Mouse (Mus musculus): ENCODE results near the gene Rarres1. TPM values are rescaled to one million over a fixed set of nuclear protein-coding genes. Genes with fewer than 3 reads are reported as not detected.

Rarres1 gene
- under 1 TPM; 0.84 to 0.98 TPM for total RNA-seq (2021)
- long read RNA-seq, experiment 1, partial matches to known transcripts: 0 of 2 reads
- long read RNA-seq, experiment 1, other reads (novel, unspliced or antisense): 0 of 2 reads
- long read RNA-seq, experiment 2, partial matches to known transcripts: 0 of 3 reads
- long read RNA-seq, experiment 2, other reads (novel, unspliced or antisense): 0 of 3 reads

GRCm38 (mm10) chr3:67515274-67515801 is at the start of gene Rarres1:
TSS of gene Rarres1 (minus strand) at chr3:67515523.
- DNase-seq: peak; percentile 32 to 37
- intact Hi-C loops (cut with DNase I): no loop called here

GRCm38 (mm10) chr3:67564731-67565357 is 49.5 kb upstream of the Rarres1 start:
- intact Hi-C loops (cut with DNase I): loop anchor here (5.0 kb wide), 1 partner anchor 133 kb away; the partner anchor contains the start of gene Gfm1
- peak in 1 of 2 experiments; percentile 11 for DNase-seq

- intact Hi-C loops (cut with DNase I): no loop called here
- no peak for DNase-seq
Measured at GRCm38 (mm10) chr3:67557718-67558354, 42.5 kb upstream of the Rarres1 start.

- intact Hi-C loops (cut with DNase I): no loop called here
- DNase-seq: no peak
Measured at GRCm38 (mm10) chr3:67557200-67557651, 41.9 kb upstream of the Rarres1 start.

GRCm38 (mm10) chr3:67555211-67555610 is 39.9 kb upstream of the Rarres1 start:
- intact Hi-C loops (cut with DNase I): no loop called here
- no peak for DNase-seq

- intact Hi-C loops (cut with DNase I): no loop called here
- no peak for DNase-seq
Measured at GRCm38 (mm10) chr3:67553927-67554448, 38.7 kb upstream of the Rarres1 start.

GRCm38 (mm10) chr3:67553281-67553680 is 38.0 kb upstream of the Rarres1 start:
- peak in 1 of 2 experiments; percentile 17 for DNase-seq
- intact Hi-C loops (cut with DNase I): no loop called here

GRCm38 (mm10) chr3:67551193-67551592 is 35.9 kb upstream of the Rarres1 start:
- DNase-seq: no peak
- intact Hi-C loops (cut with DNase I): no loop called here

- intact Hi-C loops (cut with DNase I): no loop called here
- no peak for DNase-seq
Measured at GRCm38 (mm10) chr3:67543630-67544029, 28.3 kb upstream of the Rarres1 start.

- intact Hi-C loops (cut with DNase I): no loop called here
- DNase-seq: no peak
Measured at GRCm38 (mm10) chr3:67524768-67525167, 9.4 kb upstream of the Rarres1 start.

GRCm38 (mm10) chr3:67522709-67523108 is 7.4 kb upstream of the Rarres1 start:
- no peak for DNase-seq
- intact Hi-C loops (cut with DNase I): no loop called here

- no peak for DNase-seq
- intact Hi-C loops (cut with DNase I): no loop called here
Measured at GRCm38 (mm10) chr3:67520568-67521143, 5.3 kb upstream of the Rarres1 start.

- intact Hi-C loops (cut with DNase I): no loop called here
- peak; percentile 19 to 31 for DNase-seq
Measured at GRCm38 (mm10) chr3:67514801-67515273, 486 bp downstream of the Rarres1 start.

GRCm38 (mm10) chr3:67512807-67513206 is 2.5 kb downstream of the Rarres1 start:
- DNase-seq: peak; percentile 69 to 84
- intact Hi-C loops (cut with DNase I): loop anchor here (1.0 kb wide), 2 partner anchors 55 to 532 kb away; no protein-coding TSS in a partner anchor

GRCm38 (mm10) chr3:67508216-67508892 is 7.0 kb downstream of the Rarres1 start:
- intact Hi-C loops (cut with DNase I): no loop called here
- DNase-seq: no peak

- intact Hi-C loops (cut with DNase I): no loop called here
- no peak for DNase-seq
Measured at GRCm38 (mm10) chr3:67505286-67505685, 10.0 kb downstream of the Rarres1 start.

GRCm38 (mm10) chr3:67503878-67504277 is 11.4 kb downstream of the Rarres1 start:
- DNase-seq: no peak
- intact Hi-C loops (cut with DNase I): no loop called here

GRCm38 (mm10) chr3:67499406-67499791 is 15.9 kb downstream of the Rarres1 start:
- DNase-seq: no peak
- intact Hi-C loops (cut with DNase I): no loop called here

GRCm38 (mm10) chr3:67498773-67499405 is 16.4 kb downstream of the Rarres1 start:
- intact Hi-C loops (cut with DNase I): no loop called here
- no peak for DNase-seq

GRCm38 (mm10) chr3:67497998-67498397 is 17.3 kb downstream of the Rarres1 start:
- intact Hi-C loops (cut with DNase I): no loop called here

More at GRCm38 (mm10) chr3:67497998-67498397, 17.3 kb downstream of the Rarres1 start:
- DNase-seq: no peak

Data from heart, postnatal 14 days (tissue).